Mouse (Mus musculus): Measurements from ENCODE around the gene Dgkb. TPM values are rescaled to one million over a fixed set of nuclear protein-coding genes. Genes with fewer than 3 reads are reported as not detected.

Dgkb gene
- polyA plus RNA-seq, 1 experiment from 2014 or later = 0.77 TPM

GRCm38 (mm10) chr12:38047256-38047655, 229.7 kb downstream of the Dgkb start:
- 83% methylated on average over 5 of the region's 5 CpGs for WGBS
- Histone ChIP-seq H3K36me3 (replicated peaks; ENCODE audit: control insufficient read depth, insufficient read depth, low read depth, low read length) (no peaks in the 10 kb centered on the region), H3K9ac (replicated peaks; ENCODE audit: low read length) (no peak overlapping the region), H3K4me3 (ENCODE audit: low read depth, low read length) (no peak overlapping the region), H3K27ac (replicated peaks; ENCODE audit: low read depth, low read length) (no peak overlapping the region), H3K4me2 (ENCODE audit: low read depth, low read length) (no peak overlapping the region), H3K4me1 (ENCODE audit: control insufficient read depth, insufficient read depth, low read length) (no peaks in the 10 kb centered on the region), H3K27me3 (ENCODE audit: control insufficient read depth, insufficient read depth, low read length) (no peaks in the 10 kb centered on the region), H3K9me3 (replicated peaks; ENCODE audit: control insufficient read depth, low read length) (no peaks in the 10 kb centered on the region)
- DNase-seq (ENCODE audit: low spot score) (no peak), ATAC-seq (replicated peaks; ENCODE audit: insufficient number of reproducible peaks, low FRiP score, low TSS enrichment, low read depth) (no peak)

DNA sequence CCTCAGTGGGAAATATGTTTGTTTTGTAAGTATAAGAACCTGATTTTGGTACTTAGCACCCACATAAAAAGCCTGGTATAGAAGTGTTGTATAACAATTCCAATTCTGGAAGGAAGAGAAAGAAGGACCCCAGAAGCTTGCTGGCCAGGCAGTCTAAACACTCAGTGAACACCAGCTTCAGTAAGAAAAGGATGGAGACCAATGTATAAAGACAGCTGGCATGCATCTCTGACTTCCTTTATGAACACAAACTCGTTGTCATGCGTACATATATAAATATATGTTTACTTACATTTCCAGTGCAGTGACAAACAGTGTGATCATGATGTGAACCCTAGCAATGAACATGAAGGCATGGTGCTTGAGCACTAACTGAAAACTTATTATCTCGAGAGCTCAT, 270.7 kb downstream of the Dgkb start:
- DNase-seq (ENCODE audit: low spot score) (no peak), ATAC-seq (replicated peaks; ENCODE audit: insufficient number of reproducible peaks, low FRiP score, low TSS enrichment, low read depth) (no peak)
- Histone ChIP-seq H3K27me3 (ENCODE audit: control insufficient read depth, insufficient read depth, low read length) (no peaks in the 10 kb centered on the region), H3K4me1 (ENCODE audit: control insufficient read depth, insufficient read depth, low read length) (no peaks in the 10 kb centered on the region), H3K36me3 (replicated peaks; ENCODE audit: control insufficient read depth, insufficient read depth, low read depth, low read length) (no peaks in the 10 kb centered on the region), H3K27ac (replicated peaks; ENCODE audit: low read depth, low read length) (no peak overlapping the region), H3K4me2 (ENCODE audit: low read depth, low read length) (no peak overlapping the region), H3K4me3 (ENCODE audit: low read depth, low read length) (no peak overlapping the region), H3K9ac (replicated peaks; ENCODE audit: low read length) (no peak overlapping the region), H3K9me3 (replicated peaks; ENCODE audit: control insufficient read depth, low read length) (no peaks in the 10 kb centered on the region)
- 86% methylated on average over 3 of the region's 3 CpGs for WGBS

DNA sequence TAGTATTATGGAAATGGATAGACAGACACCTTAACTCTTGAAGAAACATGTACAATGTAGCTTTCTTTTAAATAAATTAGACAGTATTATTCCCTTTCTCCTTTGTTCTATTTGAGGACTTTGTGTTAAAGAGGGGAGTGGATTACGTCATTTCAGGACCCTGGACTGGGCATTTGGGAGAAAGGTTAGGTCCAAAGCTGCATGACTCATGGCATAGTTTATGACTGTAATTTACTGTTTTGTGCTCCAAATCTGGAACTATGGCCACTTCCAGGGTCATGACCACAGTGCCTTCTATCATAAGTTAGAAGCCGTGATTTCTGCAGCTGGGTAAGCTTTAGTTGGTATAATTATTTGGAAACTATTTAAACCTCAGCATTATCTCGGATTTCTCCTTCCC, 294.4 kb downstream of the Dgkb start:
- no peaks in the 10 kb centered on the region for H3K27me3 ChIP-seq (ENCODE audit: control insufficient read depth, insufficient read depth, low read length)
- H3K9ac ChIP-seq (replicated peaks; ENCODE audit: low read length) = no peak overlapping the region
- H3K9me3 ChIP-seq (replicated peaks; ENCODE audit: control insufficient read depth, low read length) = no peaks in the 10 kb centered on the region
- 74% methylated on average over 3 of the region's 3 CpGs for WGBS
- no peak overlapping the region for H3K4me2 ChIP-seq (ENCODE audit: low read depth, low read length)
- DNase-seq (ENCODE audit: low spot score) (no peak), ATAC-seq (replicated peaks; ENCODE audit: insufficient number of reproducible peaks, low FRiP score, low TSS enrichment, low read depth) (no peak)
- no peak overlapping the region for H3K27ac ChIP-seq (replicated peaks; ENCODE audit: low read depth, low read length)
- no peaks in the 10 kb centered on the region for H3K36me3 ChIP-seq (replicated peaks; ENCODE audit: control insufficient read depth, insufficient read depth, low read depth, low read length)
- no peak overlapping the region for H3K4me3 ChIP-seq (ENCODE audit: low read depth, low read length)
- no peaks in the 10 kb centered on the region for H3K4me1 ChIP-seq (ENCODE audit: control insufficient read depth, insufficient read depth, low read length)

GRCm38 (mm10) chr12:38114990-38115615, 297.6 kb downstream of the Dgkb start:
- H3K27ac ChIP-seq (replicated peaks; ENCODE audit: low read depth, low read length) = no peak overlapping the region
- H3K27me3 ChIP-seq (ENCODE audit: control insufficient read depth, insufficient read depth, low read length) = no peaks in the 10 kb centered on the region
- H3K4me1 ChIP-seq (ENCODE audit: control insufficient read depth, insufficient read depth, low read length) = no peaks in the 10 kb centered on the region
- no peaks in the 10 kb centered on the region for H3K36me3 ChIP-seq (replicated peaks; ENCODE audit: control insufficient read depth, insufficient read depth, low read depth, low read length)
- WGBS = 44% methylated on average over 1 of the region's 1 CpGs
- H3K4me2 ChIP-seq (ENCODE audit: low read depth, low read length) = no peak overlapping the region
- peak; percentile 54 for DNase-seq (ENCODE audit: low spot score)
- no peak overlapping the region for H3K4me3 ChIP-seq (ENCODE audit: low read depth, low read length)
- ATAC-seq (replicated peaks; ENCODE audit: insufficient number of reproducible peaks, low FRiP score, low TSS enrichment, low read depth) = no peak
- no peak overlapping the region for H3K9ac ChIP-seq (replicated peaks; ENCODE audit: low read length)
- H3K9me3 ChIP-seq (replicated peaks; ENCODE audit: control insufficient read depth, low read length) = no peaks in the 10 kb centered on the region

DNA sequence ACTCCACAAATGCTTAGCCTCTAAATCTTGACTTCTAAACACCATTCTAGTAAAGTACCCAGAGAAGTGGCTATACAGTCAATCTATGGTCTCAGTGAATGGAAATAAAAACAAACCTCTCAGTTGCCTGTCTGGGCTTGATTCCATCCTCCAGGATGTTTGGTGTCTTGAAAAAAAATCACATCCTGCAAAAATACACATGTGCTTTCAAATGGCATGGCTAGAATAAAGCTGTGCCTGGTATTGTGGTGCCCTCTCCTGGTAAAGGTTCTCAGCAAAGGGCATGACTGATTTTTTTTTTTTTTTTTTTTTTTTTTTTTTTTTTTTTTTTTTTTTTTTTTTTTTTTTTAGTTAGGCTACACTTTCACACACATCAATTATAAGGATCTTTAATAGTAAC, 306.0 kb downstream of the Dgkb start:
- ATAC-seq (replicated peaks; ENCODE audit: insufficient number of reproducible peaks, low FRiP score, low TSS enrichment, low read depth) = no peak
- peak; percentile 65 for DNase-seq (ENCODE audit: low spot score)
- H3K9ac ChIP-seq (replicated peaks; ENCODE audit: low read length) = no peak overlapping the region

GRCm38 (mm10) chr12:38125297-38125696, 307.8 kb downstream of the Dgkb start:
- Histone ChIP-seq H3K9ac (replicated peaks; ENCODE audit: low read length) (no peak overlapping the region), H3K36me3 (replicated peaks; ENCODE audit: control insufficient read depth, insufficient read depth, low read depth, low read length) (no peaks in the 10 kb centered on the region), H3K27me3 (ENCODE audit: control insufficient read depth, insufficient read depth, low read length) (no peaks in the 10 kb centered on the region), H3K4me3 (ENCODE audit: low read depth, low read length) (no peak overlapping the region), H3K4me1 (ENCODE audit: control insufficient read depth, insufficient read depth, low read length) (no peaks in the 10 kb centered on the region), H3K4me2 (ENCODE audit: low read depth, low read length) (no peak overlapping the region), H3K27ac (replicated peaks; ENCODE audit: low read depth, low read length) (no peak overlapping the region), H3K9me3 (replicated peaks; ENCODE audit: control insufficient read depth, low read length) (no peaks in the 10 kb centered on the region)
- ATAC-seq (replicated peaks; ENCODE audit: insufficient number of reproducible peaks, low FRiP score, low TSS enrichment, low read depth) (no peak), DNase-seq (ENCODE audit: low spot score) (no peak)
- WGBS = 80% methylated on average over 4 of the region's 4 CpGs

More for the DNA sequence above, 306.0 kb downstream of the Dgkb start:
- Histone ChIP-seq H3K4me3 (ENCODE audit: low read depth, low read length) (no peak overlapping the region), H3K4me2 (ENCODE audit: low read depth, low read length) (no peak overlapping the region), H3K36me3 (replicated peaks; ENCODE audit: control insufficient read depth, insufficient read depth, low read depth, low read length) (no peaks in the 10 kb centered on the region), H3K9me3 (replicated peaks; ENCODE audit: control insufficient read depth, low read length) (no peaks in the 10 kb centered on the region), H3K27me3 (ENCODE audit: control insufficient read depth, insufficient read depth, low read length) (no peaks in the 10 kb centered on the region), H3K27ac (replicated peaks; ENCODE audit: low read depth, low read length) (no peak overlapping the region), H3K4me1 (ENCODE audit: control insufficient read depth, insufficient read depth, low read length) (no peaks in the 10 kb centered on the region)

- no peak for ATAC-seq (replicated peaks; ENCODE audit: insufficient number of reproducible peaks, low FRiP score, low TSS enrichment, low read depth)
- peak; percentile 71 for DNase-seq (ENCODE audit: low spot score)
- WGBS = 65% methylated on average over 9 of the region's 9 CpGs
- Histone ChIP-seq H3K36me3 (replicated peaks; ENCODE audit: control insufficient read depth, insufficient read depth, low read depth, low read length) (no peaks in the 10 kb centered on the region), H3K4me2 (ENCODE audit: low read depth, low read length) (no peak overlapping the region), H3K4me1 (ENCODE audit: control insufficient read depth, insufficient read depth, low read length) (no peaks in the 10 kb centered on the region), H3K4me3 (ENCODE audit: low read depth, low read length) (no peak overlapping the region), H3K27me3 (ENCODE audit: control insufficient read depth, insufficient read depth, low read length) (no peaks in the 10 kb centered on the region), H3K27ac (replicated peaks; ENCODE audit: low read depth, low read length) (no peak overlapping the region), H3K9ac (replicated peaks; ENCODE audit: low read length) (no peak overlapping the region), H3K9me3 (replicated peaks; ENCODE audit: control insufficient read depth, low read length) (no peaks in the 10 kb centered on the region)
Measured at GRCm38 (mm10) chr12:38130209-38130915, 312.8 kb downstream of the Dgkb start.

DNA sequence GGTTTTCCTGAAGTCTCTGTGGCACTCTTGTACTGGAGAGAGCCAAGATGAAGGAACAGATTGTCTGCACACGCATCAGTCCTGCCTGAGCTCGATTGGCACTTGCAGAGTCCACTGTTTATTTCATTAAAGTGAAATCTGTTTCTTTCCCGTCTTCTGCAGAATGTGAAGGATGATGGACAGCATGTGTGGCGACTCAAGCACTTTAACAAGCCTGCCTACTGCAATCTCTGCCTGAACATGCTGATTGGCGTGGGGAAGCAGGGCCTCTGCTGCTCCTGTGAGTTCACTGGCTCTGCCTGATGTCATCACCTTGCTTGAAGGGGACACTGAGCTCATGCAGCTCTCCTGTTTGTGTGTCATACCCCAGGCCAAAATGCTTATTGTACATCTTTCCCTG, 318.9 kb downstream of the Dgkb start:
- DNase-seq (ENCODE audit: low spot score) = peak; percentile 10
- ATAC-seq (replicated peaks; ENCODE audit: insufficient number of reproducible peaks, low FRiP score, low TSS enrichment, low read depth) = no peak
- H3K27ac ChIP-seq (replicated peaks; ENCODE audit: low read depth, low read length) = no peak overlapping the region
- no peaks in the 10 kb centered on the region for H3K4me1 ChIP-seq (ENCODE audit: control insufficient read depth, insufficient read depth, low read length)
- no peak overlapping the region for H3K4me2 ChIP-seq (ENCODE audit: low read depth, low read length)
- no peak overlapping the region for H3K4me3 ChIP-seq (ENCODE audit: low read depth, low read length)
- H3K27me3 ChIP-seq (ENCODE audit: control insufficient read depth, insufficient read depth, low read length) = no peaks in the 10 kb centered on the region
- H3K9me3 ChIP-seq (replicated peaks; ENCODE audit: control insufficient read depth, low read length) = no peaks in the 10 kb centered on the region
- 59% methylated on average over 5 of the region's 5 CpGs for WGBS
- no peaks in the 10 kb centered on the region for H3K36me3 ChIP-seq (replicated peaks; ENCODE audit: control insufficient read depth, insufficient read depth, low read depth, low read length)
- H3K9ac ChIP-seq (replicated peaks; ENCODE audit: low read length) = no peak overlapping the region
